Mouse (Mus musculus) cerebellum, adult 11 months (tissue): Measurements from ENCODE around the gene Dhdh.

ENCODE experiments used
- DNase-seq: peaks from one replicate; pipeline ENCODE4 v3.0.0; 2022

Dhdh gene

DNA sequence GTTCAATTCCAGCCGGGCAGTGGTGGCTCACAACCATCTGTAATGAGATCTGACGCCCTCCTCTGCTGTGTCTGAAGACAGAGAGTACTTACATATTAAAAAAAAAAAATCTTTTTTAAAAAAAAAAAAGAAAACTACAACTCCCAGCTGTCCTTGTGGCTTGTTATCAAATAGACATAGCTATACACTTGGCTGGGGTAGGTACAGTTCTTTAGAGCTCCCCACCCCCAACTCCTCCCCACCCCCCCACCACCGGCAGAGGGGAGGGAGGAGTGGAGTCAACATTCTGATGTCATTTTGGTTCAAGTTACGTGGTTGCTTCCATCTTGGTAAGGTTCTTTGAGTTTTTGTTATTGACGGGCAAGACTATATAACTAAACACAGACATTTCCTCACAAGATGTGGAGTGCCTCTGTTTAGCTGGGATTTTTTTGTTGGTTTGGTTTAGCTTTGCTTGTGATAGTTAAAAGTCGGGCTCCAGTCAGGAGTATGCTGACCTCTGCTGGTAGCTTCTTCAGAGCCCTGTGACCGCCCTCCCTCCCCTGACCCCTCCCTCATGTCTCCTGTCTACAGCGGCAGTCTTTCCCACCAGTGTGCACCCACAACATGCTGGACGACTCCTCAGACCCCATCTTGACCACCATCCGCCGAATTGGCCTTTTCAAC, 41.1 kb downstream of the Dhdh start:
- DNase-seq: no peak

- no peak for DNase-seq
These were observed 42.0 kb downstream of the Dhdh start for GRCm38 (mm10) chr7:45446589-45446988.

GRCm38 (mm10) chr7:45443526-45444420, 44.8 kb downstream of the Dhdh start:
- no peak for DNase-seq

GRCm38 (mm10) chr7:45437521-45438276, 50.9 kb downstream of the Dhdh start, which contains the start of gene Ruvbl2:
Ruvbl2 (minus strand) TSS chr7:45438096.
- DNase-seq: no peak

DNA sequence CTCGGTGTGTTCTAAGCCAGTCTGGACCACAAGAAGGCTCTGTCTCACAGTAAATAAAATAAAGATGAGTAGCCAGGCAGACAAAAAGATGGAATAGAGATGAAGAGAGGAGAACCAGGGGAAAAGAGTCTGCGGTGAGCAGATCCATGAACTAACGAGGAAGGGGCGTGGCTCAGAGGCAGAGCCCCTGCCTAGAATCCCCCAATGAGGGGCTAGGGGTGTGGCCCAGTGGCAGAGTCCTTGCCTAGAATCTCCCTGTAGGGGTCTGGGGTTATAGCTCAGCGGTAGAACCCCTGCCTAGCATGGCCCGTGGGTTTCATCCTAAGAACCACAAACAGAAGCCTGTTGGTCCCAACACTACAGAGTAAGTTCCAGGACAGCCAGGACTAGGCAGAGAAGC, 51.6 kb downstream of the Dhdh start:
- no peak for DNase-seq

DNA sequence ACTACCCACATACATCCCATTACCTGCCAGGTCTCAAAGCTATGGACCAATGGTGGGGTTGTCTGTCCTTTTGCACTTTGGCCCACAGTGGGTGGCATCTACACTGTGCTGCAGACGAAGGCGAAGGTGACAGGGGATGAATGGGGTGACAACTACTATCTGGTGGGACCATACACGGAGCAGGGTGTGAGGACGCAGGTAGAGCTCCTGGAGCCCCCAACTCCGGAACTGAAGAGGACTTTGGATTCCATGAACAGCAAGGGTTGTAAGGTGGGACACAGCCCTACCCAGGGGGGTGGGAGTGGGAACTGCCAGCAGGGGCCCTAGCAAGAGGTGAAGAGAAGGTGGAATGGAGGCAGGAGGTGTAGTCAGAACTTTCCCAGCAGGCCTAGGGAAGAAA, 52.2 kb downstream of the Dhdh start:
- no peak for DNase-seq

DNA sequence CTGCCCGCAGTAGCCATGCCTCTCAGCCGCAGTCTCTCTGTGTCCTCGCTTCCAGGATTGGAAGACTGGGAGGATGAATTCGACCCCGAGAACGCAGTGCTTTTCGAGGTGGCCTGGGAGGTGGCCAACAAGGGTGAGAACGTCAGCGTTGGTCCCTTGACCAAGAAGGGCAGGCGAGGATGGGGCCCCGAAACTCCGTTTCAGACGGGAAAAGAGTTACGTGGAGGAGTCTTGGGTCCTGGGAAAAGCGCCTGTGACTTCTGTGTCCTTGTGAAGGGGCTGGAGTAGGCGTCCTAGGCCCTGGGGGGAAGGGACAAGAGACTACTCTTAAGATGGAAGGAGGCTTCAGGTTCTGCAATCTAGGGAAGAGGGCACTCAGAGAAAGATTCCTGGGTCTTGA, 53.6 kb downstream of the Dhdh start:
- DNase-seq: no peak

DNA sequence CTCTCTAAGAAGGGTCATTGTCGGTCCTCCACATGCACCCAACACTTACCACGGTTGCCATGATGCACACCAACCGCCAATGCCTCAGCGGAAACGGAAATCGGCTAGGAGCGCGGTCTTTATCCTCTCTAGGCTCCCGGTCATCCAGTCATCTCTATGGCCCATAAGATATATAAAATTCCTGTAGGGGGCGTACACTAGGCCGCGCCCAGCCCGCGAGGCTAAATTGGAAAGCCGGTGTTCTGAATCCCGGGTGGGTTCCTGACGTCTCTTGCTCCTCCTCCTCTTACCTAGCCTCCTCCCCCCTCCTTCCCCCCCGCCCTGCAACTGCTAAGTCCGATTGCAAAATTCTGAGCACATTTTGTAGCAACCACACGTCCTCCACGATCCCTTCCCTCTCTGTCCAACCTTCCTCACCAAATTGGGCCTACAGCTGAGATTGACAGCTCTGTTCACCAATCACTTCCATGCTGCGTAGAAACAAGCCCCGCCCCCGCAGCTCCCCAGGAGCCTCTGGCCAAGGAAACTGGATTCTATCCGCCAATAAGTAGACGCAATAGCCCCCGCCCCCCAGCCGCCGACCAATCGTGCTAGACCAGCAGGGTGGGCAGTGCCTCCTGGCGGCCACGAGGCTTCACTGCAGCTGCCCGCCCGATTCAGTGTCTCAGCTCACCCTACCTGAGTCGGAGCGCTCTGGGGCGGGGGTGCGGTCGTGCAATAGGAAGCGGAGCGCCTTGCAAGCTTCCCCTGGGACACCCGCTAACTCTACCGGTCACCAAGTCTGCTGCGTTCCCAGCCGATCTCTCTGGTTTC, 54.2 kb downstream of the Dhdh start, which contains the start of gene Gys1:
Gene Gys1, plus strand, starts transcription at position 642 of the 813 bp plus-strand sequence.
- peak; percentile 100 for DNase-seq

- DNase-seq: no peak
These were observed 54.8 kb downstream of the Dhdh start for GRCm38 (mm10) chr7:45433835-45434202.

GRCm38 (mm10) chr7:45426556-45426955, 62.0 kb downstream of the Dhdh start:
- no peak for DNase-seq

GRCm38 (mm10) chr7:45421194-45421593, 67.4 kb downstream of the Dhdh start:
- no peak for DNase-seq
